Mouse (Mus musculus) lung, adult 2 months (tissue): Measurements from ENCODE around the gene Dscam. TPM values are rescaled to one million over a fixed set of nuclear protein-coding genes. Genes with fewer than 3 reads are reported as not detected.

Experiments
- DNase-seq: peaks from one replicate; pipeline ENCODE4 v3.0.0; 2022
- H3K4me1 ChIP-seq: fragments of 200-500 bp; 2 replicates; pipeline ENCODE4 v1.6.1; 2011; ENCODE audit warnings: low read length; ENCODE audit not compliant: control insufficient read depth, insufficient read depth
- H3K4me3 ChIP-seq: fragments of 200-500 bp; replicated peaks from 2 replicates; pipeline ENCODE3; 2011; ENCODE audit warnings: low read depth, mild to moderate bottlenecking, control low read depth, low read length; ENCODE audit errors: extremely low read depth
- CTCF ChIP-seq: fragments of 200-500 bp; IDR thresholded peaks from 2 replicates; pipeline ENCODE4 v1.5.1; 2011; ENCODE audit warnings: mild to moderate bottlenecking, low read length, control low read depth; ENCODE audit not compliant: insufficient read depth
- POLR2A ChIP-seq: fragments of 200-500 bp; IDR thresholded peaks from 2 replicates; pipeline ENCODE4 v1.6.1; 2011; ENCODE audit warnings: low read depth, mild to moderate bottlenecking, control low read depth, low read length, borderline replicate concordance; ENCODE audit errors: extremely low read depth
- WGBS: fragments of 180-500 bp; shearing (Covaris S2); methylation state at CpG from one replicate; pipeline ENCODE4 v1.1.7; 2018; 5-methylcytosine and 5-hydroxymethylcytosine counted together
- polyA plus RNA-seq: library from polyadenylated mRNA; depleted of rRNA; stranded (reverse); fragments of >200 nt; gene quantifications from 2 replicates; pipeline ENCODE4 v1.2.3, GENCODE M21; 2012

The Dscam gene
- polyA plus RNA-seq, 1 experiment: 0.05 TPM

DNA sequence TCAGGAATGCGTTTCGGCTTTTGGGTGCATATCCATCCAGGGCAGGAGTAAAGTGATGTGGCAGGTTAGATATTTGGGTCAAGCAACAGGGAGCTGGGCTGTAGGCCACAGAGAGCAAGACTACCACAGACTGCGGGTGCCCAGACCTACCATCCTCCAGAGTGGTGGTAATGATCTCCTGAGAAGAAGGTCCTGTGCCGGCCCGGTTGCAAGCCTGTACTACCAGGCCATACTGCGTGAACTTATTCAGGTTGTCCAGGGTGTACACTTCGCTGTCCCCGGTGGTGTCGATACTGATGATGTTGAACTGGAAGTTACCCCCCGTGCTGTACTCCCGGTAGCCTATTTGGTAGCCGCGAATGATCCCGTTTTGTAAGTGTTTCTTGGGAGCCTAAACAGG, 485.5 kb downstream of the Dscam start:
- WGBS: 90% methylated on average over 14 of the region's 14 CpGs
- Histone ChIP-seq H3K4me1 (no peaks in the 10 kb centered on the region), H3K4me3 (no peak overlapping the region)
- DNase-seq: no peak
- no peak for TF ChIP-seq CTCF
- no peak for TF ChIP-seq POLR2A

DNA sequence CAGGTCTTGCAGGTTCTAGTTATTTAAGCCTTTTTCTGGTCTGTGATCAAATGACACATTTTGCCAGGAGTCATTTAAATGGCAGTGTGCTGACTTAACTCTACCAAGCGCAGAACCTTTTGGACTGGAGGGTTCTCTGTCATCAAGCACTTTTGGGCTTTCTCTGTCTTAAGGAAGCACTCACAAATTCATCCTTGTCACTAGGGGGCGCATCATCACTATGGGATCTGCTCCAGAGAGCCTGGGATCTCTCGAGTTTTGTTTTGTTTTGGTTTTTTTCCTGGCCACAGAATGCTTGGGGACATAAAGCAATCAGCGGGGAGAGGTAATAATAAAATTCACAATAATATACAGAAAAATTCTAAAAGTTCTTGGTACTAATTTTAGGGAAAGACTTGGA, 486.0 kb downstream of the Dscam start:
- peak; percentile 38 for TF ChIP-seq CTCF
- TF ChIP-seq POLR2A: no peak
- DNase-seq: peak; percentile 17
- Histone ChIP-seq H3K4me1 (no peaks in the 10 kb centered on the region), H3K4me3 (no peak overlapping the region)
- WGBS: 17% methylated on average over 4 of the region's 4 CpGs

DNA sequence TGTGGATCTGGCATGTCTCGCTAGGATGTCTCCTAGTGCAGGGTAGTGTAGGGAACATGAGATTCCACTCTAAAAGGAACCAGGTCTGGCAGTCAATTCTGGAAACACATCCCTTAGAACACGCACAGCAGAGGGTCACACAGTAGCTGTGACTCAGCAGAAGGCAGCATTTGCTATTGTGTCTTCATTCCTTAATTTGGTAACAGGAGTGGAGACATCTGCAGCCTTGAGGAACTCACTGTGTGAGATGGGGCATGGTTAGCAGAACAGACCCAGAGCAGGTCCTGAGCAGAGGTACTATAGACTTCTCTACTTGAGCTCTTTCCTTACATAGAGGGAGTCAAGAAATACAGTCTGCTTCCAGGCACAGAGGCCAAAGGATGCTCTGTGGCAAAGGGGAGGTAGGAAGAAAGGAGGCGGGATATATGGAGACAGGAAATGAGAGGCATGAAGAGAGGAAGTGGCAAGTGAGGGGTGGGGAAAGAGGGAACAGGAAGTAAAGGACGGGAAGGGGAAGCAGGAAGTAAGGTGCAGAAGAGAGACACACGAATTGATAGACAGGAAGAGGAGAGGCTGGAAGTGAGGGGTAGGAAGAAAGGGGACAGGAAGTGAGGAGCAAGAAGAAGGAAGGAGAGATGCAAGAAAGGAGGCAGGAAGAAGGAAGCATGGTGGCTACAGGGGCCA, 488.1 kb downstream of the Dscam start:
- Histone ChIP-seq H3K4me3 (no peak overlapping the region), H3K4me1 (no peaks in the 10 kb centered on the region)
- TF ChIP-seq POLR2A: no peak
- TF ChIP-seq CTCF: no peak
- no peak for DNase-seq
- 57% methylated on average over 5 of the region's 5 CpGs for WGBS

DNA sequence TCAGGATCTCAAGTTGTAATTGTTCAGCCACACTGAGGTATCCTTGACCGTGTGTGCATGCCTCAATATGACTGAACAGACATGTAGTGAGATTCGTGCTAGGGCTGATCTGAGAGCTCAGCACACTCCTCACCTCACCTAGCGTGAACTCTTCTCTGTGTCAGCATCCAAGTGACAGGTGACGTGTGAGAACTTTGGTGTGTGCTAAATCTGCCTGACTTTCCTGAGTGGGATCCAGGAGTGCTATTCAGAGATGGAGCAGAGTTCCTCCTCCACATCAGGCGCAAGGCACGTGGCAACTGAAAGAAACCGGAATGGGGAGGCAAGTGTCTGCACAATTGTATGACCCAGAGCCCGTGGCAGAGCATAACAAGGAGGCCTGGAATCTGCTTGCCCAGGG, 490.6 kb downstream of the Dscam start:
- 75% methylated on average over 8 of the region's 8 CpGs for WGBS
- TF ChIP-seq POLR2A: no peak
- no peak for TF ChIP-seq CTCF
- no peak overlapping the region for H3K4me3 ChIP-seq
- DNase-seq: no peak
- no peaks in the 10 kb centered on the region for H3K4me1 ChIP-seq

DNA sequence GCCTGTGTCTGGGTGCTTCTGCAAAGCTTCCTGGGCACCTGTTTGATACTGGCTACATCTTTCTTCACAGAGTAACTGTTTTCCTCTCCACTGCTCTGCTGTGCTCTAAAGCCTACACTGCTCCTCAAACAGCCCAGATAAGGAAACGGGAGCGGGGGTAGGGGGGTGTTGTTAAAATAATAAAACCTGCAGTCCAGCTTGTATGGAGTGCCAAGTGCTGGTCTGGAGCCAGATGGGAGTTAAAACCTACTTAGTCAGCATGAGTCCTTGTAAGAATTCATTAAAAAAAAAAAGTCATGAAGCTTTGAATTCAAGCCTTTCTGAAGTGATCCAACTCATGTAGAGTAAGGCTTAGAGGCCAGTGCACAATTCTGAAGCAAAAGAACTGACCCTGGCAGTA, 493.1 kb downstream of the Dscam start:
- 51% methylated on average over 2 of the region's 2 CpGs for WGBS
- Histone ChIP-seq H3K4me3 (no peak overlapping the region), H3K4me1 (no peaks in the 10 kb centered on the region)
- DNase-seq: no peak
- no peak for TF ChIP-seq CTCF
- TF ChIP-seq POLR2A: no peak

DNA sequence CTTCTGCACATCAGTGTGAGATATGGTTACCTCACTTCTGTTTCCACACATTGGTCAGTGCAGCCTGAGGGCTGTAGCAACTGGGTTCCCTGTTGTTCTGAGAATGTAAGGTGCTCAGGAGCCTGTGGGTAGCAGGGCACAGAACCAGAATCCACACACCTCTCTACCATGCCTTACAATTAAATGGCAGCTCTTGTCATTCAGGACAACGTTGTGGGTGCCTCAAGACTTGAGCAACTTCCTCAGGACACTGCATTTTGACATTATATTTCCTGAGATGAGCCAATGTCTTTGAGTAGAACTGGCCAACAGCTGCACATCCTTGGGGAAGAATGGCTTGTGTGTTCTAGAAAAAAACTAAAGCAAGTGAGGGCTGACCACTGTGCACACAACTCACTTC, 493.9 kb downstream of the Dscam start:
- TF ChIP-seq POLR2A (no peak), CTCF (no peak)
- Histone ChIP-seq H3K4me3 (no peak overlapping the region), H3K4me1 (no peaks in the 10 kb centered on the region)
- no peak for DNase-seq
- 62% methylated on average over 1 of the region's 1 CpGs for WGBS

DNA sequence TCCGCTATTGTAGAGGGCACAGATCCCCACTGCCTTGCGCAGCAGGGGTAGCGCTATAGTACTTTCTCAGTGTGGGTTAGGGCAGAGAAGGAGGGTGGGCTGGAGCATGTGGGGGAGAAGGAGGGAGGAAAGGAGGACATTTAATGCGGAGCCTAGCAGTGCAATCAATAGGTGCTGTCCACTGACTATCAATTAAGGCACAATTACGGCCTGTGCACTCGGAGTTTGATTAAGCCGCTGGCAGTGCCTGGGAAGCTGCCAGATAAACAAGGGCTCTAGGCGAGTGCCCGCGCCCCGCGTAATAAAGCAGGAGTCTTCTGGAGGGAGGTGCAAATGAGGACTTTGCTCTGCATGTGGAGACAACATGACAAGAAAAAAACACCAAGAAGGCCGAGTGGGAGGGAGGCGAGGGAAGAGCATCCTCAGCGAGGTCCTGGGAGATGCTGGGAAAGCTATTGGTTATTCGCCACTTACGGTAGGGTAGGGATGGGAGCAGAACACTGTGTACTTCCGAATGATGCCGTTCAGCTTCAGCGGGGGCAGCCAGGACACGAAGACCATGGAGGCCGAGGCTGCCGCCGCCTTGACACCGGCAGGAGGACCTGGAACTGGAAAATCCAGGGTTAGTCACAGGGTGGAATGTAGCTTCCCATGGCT, 497.2 kb downstream of the Dscam start:
- WGBS: 83% methylated on average over 25 of the region's 25 CpGs
- DNase-seq: no peak
- Histone ChIP-seq H3K4me3 (no peak overlapping the region), H3K4me1 (no peaks in the 10 kb centered on the region)
- TF ChIP-seq CTCF (no peak), POLR2A (no peak)

DNA sequence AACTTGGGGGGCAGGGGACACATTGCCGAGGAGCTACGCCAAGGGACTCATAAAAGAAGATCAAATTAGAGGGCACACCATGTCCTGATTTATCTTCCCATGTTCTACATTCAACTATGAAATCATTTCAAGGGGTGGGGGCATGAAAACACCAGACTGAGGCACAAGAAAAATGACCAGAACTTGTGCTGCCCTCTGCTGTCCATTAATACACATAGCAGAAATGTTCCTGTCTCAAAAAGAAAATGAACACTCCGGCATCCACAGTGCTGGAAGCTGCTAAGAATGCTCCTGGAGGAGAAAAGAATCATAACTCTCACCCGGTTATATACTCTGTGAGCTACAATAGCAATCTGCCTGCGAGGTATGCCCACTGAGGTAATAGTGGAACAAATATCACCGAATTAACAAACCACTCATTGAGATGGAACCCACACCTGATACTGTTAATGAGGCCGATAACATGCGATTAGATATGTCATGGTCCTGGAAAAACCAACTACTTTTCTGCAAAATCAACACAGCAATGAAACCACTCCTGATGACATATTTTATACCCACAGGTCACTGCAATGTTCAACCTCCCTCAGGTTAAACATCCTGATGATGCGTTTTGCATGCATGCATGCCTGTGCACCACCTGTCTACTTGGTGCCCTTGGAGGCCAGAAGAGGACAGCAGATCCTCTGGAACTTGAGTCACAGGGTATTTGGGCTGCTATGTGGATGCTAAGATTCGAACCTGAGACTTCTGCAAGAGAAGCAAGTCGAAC, 498.8 kb downstream of the Dscam start:
- H3K4me3 ChIP-seq: no peak overlapping the region
- no peaks in the 10 kb centered on the region for H3K4me1 ChIP-seq
- peak; percentile 29; the same call in 1 of the 2 replicates for TF ChIP-seq CTCF
- no peak for TF ChIP-seq POLR2A
- peak; percentile 7 for DNase-seq
- 59% methylated on average over 11 of the region's 11 CpGs for WGBS

DNA sequence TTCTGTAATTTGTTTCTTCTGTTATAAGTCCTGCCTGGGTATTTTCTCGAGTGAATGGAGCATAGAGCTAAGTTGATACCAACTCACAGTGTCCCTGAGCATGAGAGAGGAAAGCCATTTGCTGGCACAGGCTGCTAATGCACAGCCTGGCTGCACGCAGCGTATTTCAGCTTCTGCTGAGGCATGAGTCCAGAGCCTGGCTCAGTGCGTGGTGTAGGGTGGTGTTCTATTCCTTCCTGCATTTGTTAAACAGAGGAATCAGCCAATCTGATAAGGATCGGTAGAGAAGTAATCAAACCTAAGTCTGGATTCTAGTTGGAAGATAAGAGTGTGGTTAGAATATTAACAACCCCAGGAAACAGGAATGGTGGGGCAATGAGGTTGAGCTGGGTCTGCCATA, 500.8 kb downstream of the Dscam start:
- no peak for DNase-seq
- Histone ChIP-seq H3K4me1 (no peaks in the 10 kb centered on the region), H3K4me3 (no peak overlapping the region)
- no peak for TF ChIP-seq POLR2A
- no peak for TF ChIP-seq CTCF
- 24% methylated on average over 5 of the region's 5 CpGs for WGBS
